Mouse (Mus musculus) CH12.LX (cell line): ENCODE measurements at regions not wholly inside any gene's neighbourhood (a gene's known extent, or its start where the extent isn't known, plus 50 kb on each side); places are given as distances from the start of the nearest gene placed in this dataset.

ENCODE experiments used
- DNase-seq: peaks from one replicate; pipeline ENCODE4 v3.0.0-alpha.2; 2013; ENCODE audit errors: extremely low read depth
- H3K27ac ChIP-seq: 2 replicates; pipeline ENCODE4 v1.5.1; 2012; ENCODE audit warnings: low read depth, mild to moderate bottlenecking, control low read depth, moderate library complexity; ENCODE audit not compliant: insufficient read depth
- H3K27me3 ChIP-seq: replicated peaks from 2 replicates; pipeline ENCODE3; 2012; ENCODE audit warnings: inconsistent platforms
- H3K36me3 ChIP-seq, 2 experiments: replicated peaks in 1 of 2; 2 replicates each; pipeline versions ENCODE3 to v1.6.1; 2012; ENCODE audit warnings: inconsistent platforms in 1 of 2, low read length in 1 of 2, mild to moderate bottlenecking in 1 of 2, mixed read lengths in 1 of 2, moderate library complexity in 1 of 2; ENCODE audit not compliant: control insufficient read depth in 1 of 2, insufficient read depth in 1 of 2
- H3K4me1 ChIP-seq, 2 experiments: 2 replicates each; pipeline ENCODE4 v1.6.1; 2012; ENCODE audit warnings: inconsistent platforms in 1 of 2, moderate library complexity in 1 of 2; ENCODE audit not compliant: insufficient read depth in 2 of 2, control insufficient read depth in 1 of 2
- H3K4me2 ChIP-seq: 2 replicates; pipeline ENCODE4 v1.6.1; 2012; ENCODE audit warnings: low read depth, mild to moderate bottlenecking, control low read depth; ENCODE audit not compliant: poor library complexity, insufficient read depth, severe bottlenecking
- H3K4me3 ChIP-seq, 3 experiments: fragments of 150-350 bp in 1 of 3; sonication (generic) in 1 of 3; replicated peaks in 1 of 3; 2 replicates each; pipeline versions ENCODE3 to v1.5.1; 2011 to 2012; ENCODE audit warnings: low read depth in 2 of 3, low read length in 2 of 3, mild to moderate bottlenecking in 2 of 3, moderate library complexity in 2 of 3, control low read depth in 1 of 3, improper control_type of control experiment in 1 of 3, inconsistent platforms in 1 of 3, mixed read lengths in 1 of 3; ENCODE audit not compliant: poor library complexity in 1 of 3
- H3K79me2 ChIP-seq: replicated peaks from 2 replicates; pipeline ENCODE4 v1.6.1; 2012; ENCODE audit warnings: mild to moderate bottlenecking, moderate library complexity; ENCODE audit not compliant: control insufficient read depth, poor library complexity, insufficient read depth, severe bottlenecking; ENCODE audit errors: extremely low read depth
- H3K9ac ChIP-seq: 2 replicates; pipeline ENCODE4 v1.6.1; 2012; ENCODE audit warnings: low read depth, mild to moderate bottlenecking, control low read depth, moderate library complexity; ENCODE audit not compliant: insufficient read depth
- H3K9me3 ChIP-seq: replicated peaks from 2 replicates; pipeline ENCODE3; 2012; ENCODE audit warnings: low read length, inconsistent platforms, mixed read lengths
- CHD1 ChIP-seq: IDR thresholded peaks from 2 replicates; pipeline ENCODE4 v1.6.1; 2012; ENCODE audit warnings: low read depth, low read length, improper control_type of control experiment, inconsistent platforms
- CTCF ChIP-seq, 2 experiments: IDR thresholded peaks in 1 of 2; conservative IDR thresholded peaks in 1 of 2; 2 replicates each; pipeline ENCODE4 v1.5.1; 2011 to 2012; ENCODE audit warnings: low read depth in 2 of 2, low read length in 2 of 2, improper control_type of control experiment in 1 of 2, inconsistent platforms in 1 of 2, mild to moderate bottlenecking in 1 of 2, moderate library complexity in 1 of 2
- ELF1 ChIP-seq: IDR thresholded peaks from 2 replicates; pipeline ENCODE4 v1.6.1; 2014; ENCODE audit warnings: low read depth, mild to moderate bottlenecking, inconsistent platforms, low read length, improper control_type of control experiment
- ETS1 ChIP-seq: conservative IDR thresholded peaks from 2 replicates; pipeline ENCODE4 v1.6.1; 2012; ENCODE audit warnings: low read depth, mild to moderate bottlenecking, inconsistent platforms, low read length, improper control_type of control experiment, moderate library complexity
- GABPA ChIP-seq: IDR thresholded peaks from 2 replicates; pipeline ENCODE4 v1.6.1; 2012; ENCODE audit warnings: low read depth, low read length, improper control_type of control experiment, inconsistent platforms; ENCODE audit not compliant: insufficient replicate concordance
- HCFC1 ChIP-seq: IDR thresholded peaks from 2 replicates; pipeline ENCODE4 v1.6.1; 2012; ENCODE audit warnings: low read depth, mild to moderate bottlenecking, inconsistent platforms, low read length, improper control_type of control experiment
- JUN ChIP-seq: IDR thresholded peaks from 2 replicates; pipeline ENCODE4 v1.6.1; 2011; ENCODE audit warnings: low read depth, mild to moderate bottlenecking, low read length, improper control_type of control experiment, moderate library complexity; ENCODE audit not compliant: insufficient read depth
- KAT2A ChIP-seq: IDR thresholded peaks from 2 replicates; pipeline ENCODE4 v1.6.1; 2012; ENCODE audit warnings: low read length, improper control_type of control experiment, inconsistent platforms; ENCODE audit not compliant: insufficient replicate concordance
- MAFK ChIP-seq: IDR thresholded peaks from 2 replicates; pipeline ENCODE4 v1.6.1; 2011; ENCODE audit warnings: low read length, improper control_type of control experiment; ENCODE audit not compliant: insufficient replicate concordance
- MAX ChIP-seq: IDR thresholded peaks from 2 replicates; pipeline ENCODE4 v1.6.1; 2011; ENCODE audit warnings: low read length, improper control_type of control experiment
- MXI1 ChIP-seq: IDR thresholded peaks from 2 replicates; pipeline ENCODE4 v1.6.1; 2011; ENCODE audit warnings: mild to moderate bottlenecking, low read depth, low read length, improper control_type of control experiment
- MYC ChIP-seq: IDR thresholded peaks from 2 replicates; pipeline ENCODE4 v1.6.1; 2011; ENCODE audit warnings: low read depth, mild to moderate bottlenecking, improper control_type of control experiment, low read length
- NRF1 ChIP-seq: IDR thresholded peaks from 2 replicates; pipeline ENCODE4 v1.6.1; 2014; ENCODE audit warnings: low read depth, mild to moderate bottlenecking, inconsistent platforms, low read length, improper control_type of control experiment, moderate library complexity
- PAX5 ChIP-seq: IDR thresholded peaks from 2 replicates; pipeline ENCODE4 v1.6.1; 2012; ENCODE audit warnings: low read length, inconsistent platforms, mixed read lengths
- POLR2A ChIP-seq: IDR thresholded peaks from 2 replicates; pipeline ENCODE4 v1.6.1; 2011; ENCODE audit warnings: low read depth, mild to moderate bottlenecking, improper control_type of control experiment, low read length
- RCOR1 ChIP-seq: conservative IDR thresholded peaks from 2 replicates; pipeline ENCODE4 v1.6.1; 2012; ENCODE audit warnings: low read depth, mild to moderate bottlenecking, inconsistent platforms, low read length, improper control_type of control experiment
- SIN3A ChIP-seq: IDR thresholded peaks from 2 replicates; pipeline ENCODE4 v1.6.1; 2012; ENCODE audit warnings: low read length, improper control_type of control experiment, inconsistent platforms
- TBP ChIP-seq: conservative IDR thresholded peaks from 2 replicates; pipeline ENCODE4 v1.6.1; 2011; ENCODE audit warnings: low read depth, low read length, improper control_type of control experiment
- TCF12 ChIP-seq: IDR thresholded peaks from 2 replicates; pipeline ENCODE4 v1.6.1; 2014; ENCODE audit warnings: low read depth, mild to moderate bottlenecking, inconsistent platforms, low read length, improper control_type of control experiment
- UBTF ChIP-seq: IDR thresholded peaks from 2 replicates; pipeline ENCODE4 v1.6.1; 2012; ENCODE audit warnings: low read depth, mild to moderate bottlenecking, inconsistent platforms, low read length, improper control_type of control experiment, moderate library complexity
- ZC3H11A ChIP-seq: IDR thresholded peaks from 2 replicates; pipeline ENCODE4 v1.6.1; 2012; ENCODE audit warnings: low read depth, mild to moderate bottlenecking, inconsistent platforms, low read length, improper control_type of control experiment
- ZKSCAN1 ChIP-seq: IDR thresholded peaks from 2 replicates; pipeline ENCODE4 v1.6.1; 2012; ENCODE audit warnings: low read depth, inconsistent platforms, low read length, improper control_type of control experiment, borderline replicate concordance
- ZMIZ1 ChIP-seq: IDR thresholded peaks from 2 replicates; pipeline ENCODE4 v1.6.1; 2012; ENCODE audit warnings: low read depth, mild to moderate bottlenecking, inconsistent platforms, low read length, improper control_type of control experiment
- dilution Hi-C: fragments of 300-500 bp; cut with MboI; formaldehyde crosslinking; loops from 2 replicates; pipeline ENCODE4 v1.14.3; 2020; ENCODE audit warnings: low sequenced_read_pairs; ENCODE audit not compliant: extremely low pct_unique_long_range_greater_than_20kb, extremely low pct_ligation_motif_present
- in situ Hi-C: fragments of 300-500 bp; cut with MboI; formaldehyde crosslinking; loops from 3 replicates; pipeline ENCODE4 v1.14.3; 2019; ENCODE audit warnings: low sequenced_read_pairs, low pct_ligation_motif_present, low pct_unique_long_range_greater_than_20kb, mixed read lengths

- in situ Hi-C loops: no loop called here
- no peaks in the 10 kb centered on the region for H3K79me2 ChIP-seq
- H3K9ac ChIP-seq: no peak overlapping the region
- H3K4me1 ChIP-seq: no peaks in the 10 kb centered on the region
- no peak overlapping the region for H3K27ac ChIP-seq
- no peak overlapping the region for H3K4me3 ChIP-seq
- TF ChIP-seq PAX5 (no peak), MAFK (no peak), JUN (no peak), GABPA (no peak), MAX (no peak), ZKSCAN1 (no peak), ETS1 (no peak), CHD1 (no peak), ZMIZ1 (no peak), ELF1 (no peak), TBP (no peak), MYC (no peak), ZC3H11A (no peak), CTCF (conservative IDR thresholded peaks at IDR 0.05 in 1 of 2, IDR thresholded peaks at IDR 0.05 in 1 of 2; ENCODE audit: low read depth in 2 of 2, low read length in 2 of 2) (no peak), TCF12 (no peak)
- H3K4me2 ChIP-seq: no peak overlapping the region
- H3K27me3 ChIP-seq: no peaks in the 10 kb centered on the region
- no peak for DNase-seq
- dilution Hi-C loops: no loop called here
- H3K9me3 ChIP-seq: no peaks in the 10 kb centered on the region
- H3K36me3 ChIP-seq: no peaks in the 10 kb centered on the region
Observed at GRCm38 (mm10) chr11:110774128-110774527, 193.7 kb upstream of the Kcnj16 start.

- no peak overlapping the region for H3K4me2 ChIP-seq
- no peak overlapping the region for H3K4me3 ChIP-seq
- no peak overlapping the region for H3K9ac ChIP-seq
- H3K79me2 ChIP-seq: no peaks in the 10 kb centered on the region
- in situ Hi-C loops: no loop called here
- peaks cover 4% of the 10 kb centered on the region for H3K9me3 ChIP-seq
- no peaks in the 10 kb centered on the region for H3K27me3 ChIP-seq
- no peak overlapping the region for H3K27ac ChIP-seq
- H3K4me1 ChIP-seq: peaks cover 0 to 18% of the 10 kb centered on the region in 2 experiments; a peak in 2 of 4 replicates
- no peak for TF ChIP-seq MAFK
- no peak for TF ChIP-seq CTCF (conservative IDR thresholded peaks at IDR 0.05 in 1 of 2, IDR thresholded peaks at IDR 0.05 in 1 of 2; ENCODE audit: low read depth in 2 of 2, low read length in 2 of 2)
- TF ChIP-seq TBP: no peak
- no peak for TF ChIP-seq GABPA
- no peak for TF ChIP-seq RCOR1
- no peak for TF ChIP-seq MXI1
- TF ChIP-seq HCFC1: no peak
- no peak for TF ChIP-seq KAT2A
- no peak for TF ChIP-seq NRF1
- TF ChIP-seq MYC: no peak
- no peak for TF ChIP-seq MAX
- TF ChIP-seq PAX5: no peak
- TF ChIP-seq POLR2A: no peak
- TF ChIP-seq SIN3A: no peak
- TF ChIP-seq CHD1: no peak
- no peak for TF ChIP-seq UBTF
- H3K36me3 ChIP-seq: no peaks in the 10 kb centered on the region
- DNase-seq: peak; percentile 45
- dilution Hi-C loops: no loop called here
Observed at GRCm38 (mm10) chr11:110781492-110782276, 186.1 kb upstream of the Kcnj16 start.
